Mouse (Mus musculus): ENCODE results near the gene Atp8b5.
A peak's percentile ranks its signal among the peaks of the same experiment; 100 is the strongest.

Atp8b5 gene

DNA sequence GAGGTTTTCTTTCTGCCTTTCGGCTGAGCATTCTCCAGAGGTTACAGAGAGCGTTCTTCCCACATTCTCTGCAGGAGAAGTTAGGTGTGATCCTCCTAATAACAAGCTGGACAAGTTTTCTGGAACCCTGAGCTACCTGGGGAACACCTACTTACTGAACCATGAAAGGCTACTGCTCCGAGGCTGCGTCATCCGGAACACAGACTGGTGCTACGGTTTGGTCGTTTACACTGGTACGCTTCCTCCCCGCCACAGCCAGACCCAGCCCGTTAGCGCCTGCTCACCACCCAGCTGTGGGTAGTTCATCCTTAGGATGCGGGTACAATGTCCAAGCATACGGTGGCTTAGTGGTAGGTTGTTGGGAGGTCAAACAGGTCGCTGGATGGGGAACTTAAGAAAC, 55.4 kb downstream of the Atp8b5 start:
- no peak for DNase-seq (ENCODE audit: low spot score)

- DNase-seq (ENCODE audit: low spot score), result no peak
Measured at GRCm38 (mm10) chr4:43327118-43327517, 60.2 kb downstream of the Atp8b5 start.

- DNase-seq (ENCODE audit: low spot score), result no peak
Measured at GRCm38 (mm10) chr4:43334771-43335170, 67.8 kb downstream of the Atp8b5 start.

GRCm38 (mm10) chr4:43336176-43336575, 69.2 kb downstream of the Atp8b5 start:
- no peak for DNase-seq (ENCODE audit: low spot score)

- DNase-seq (ENCODE audit: low spot score), result no peak
Measured at GRCm38 (mm10) chr4:43340096-43340804, 73.3 kb downstream of the Atp8b5 start.

DNA sequence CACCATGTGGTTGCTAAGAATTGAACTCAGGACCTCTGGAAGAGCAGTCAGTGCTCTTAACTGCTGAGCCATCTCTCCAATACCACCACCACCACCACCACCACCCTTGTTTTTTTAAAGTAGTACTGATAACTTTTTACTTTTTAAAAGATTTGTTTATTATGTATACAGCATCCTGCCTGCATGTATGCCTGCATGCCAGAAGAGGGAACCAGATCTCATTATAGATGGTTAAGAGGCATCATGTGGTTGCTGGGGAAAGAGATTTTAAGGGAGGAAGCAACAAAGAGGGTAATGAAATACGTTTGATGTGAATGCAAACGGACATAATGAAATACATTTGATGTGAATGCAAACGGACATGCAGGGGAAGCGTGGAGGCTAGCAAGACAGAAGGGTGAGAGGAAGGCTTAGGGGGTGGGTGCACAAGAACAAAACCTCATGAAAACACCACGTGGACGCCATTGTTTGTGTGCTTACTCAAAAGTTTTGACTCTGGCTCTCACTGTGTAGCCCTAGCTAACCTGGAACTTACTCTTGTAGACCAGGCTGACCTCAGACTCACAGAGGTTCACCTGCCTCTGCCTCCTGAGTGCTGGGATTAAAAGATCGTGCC, 74.4 kb downstream of the Atp8b5 start:
- no peak for DNase-seq (ENCODE audit: low spot score)

GRCm38 (mm10) chr4:43342443-43342842, 75.5 kb downstream of the Atp8b5 start:
- DNase-seq (ENCODE audit: low spot score), result no peak

DNA sequence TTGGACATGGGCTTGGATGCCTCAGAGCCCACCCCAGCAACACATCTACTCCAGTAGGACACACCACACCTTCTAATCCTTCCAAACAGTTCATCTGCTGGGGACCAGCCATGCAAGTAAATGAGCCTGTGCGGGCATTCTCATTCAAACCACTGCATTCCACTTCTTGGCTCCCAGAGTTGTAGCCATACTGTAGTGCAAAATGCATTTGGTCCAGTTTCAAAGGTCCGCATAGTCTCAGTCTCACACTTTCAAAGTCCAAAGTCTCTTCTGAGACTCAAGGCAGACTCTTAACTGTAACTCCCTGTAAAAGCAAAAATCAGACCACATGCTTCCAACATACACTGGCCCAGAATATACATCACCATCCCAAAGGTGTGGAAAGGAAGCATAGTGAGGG, 78.0 kb downstream of the Atp8b5 start:
- no peak for DNase-seq (ENCODE audit: low spot score)

- no peak for DNase-seq (ENCODE audit: low spot score)
Measured at GRCm38 (mm10) chr4:43349206-43349605, 82.2 kb downstream of the Atp8b5 start.

DNA sequence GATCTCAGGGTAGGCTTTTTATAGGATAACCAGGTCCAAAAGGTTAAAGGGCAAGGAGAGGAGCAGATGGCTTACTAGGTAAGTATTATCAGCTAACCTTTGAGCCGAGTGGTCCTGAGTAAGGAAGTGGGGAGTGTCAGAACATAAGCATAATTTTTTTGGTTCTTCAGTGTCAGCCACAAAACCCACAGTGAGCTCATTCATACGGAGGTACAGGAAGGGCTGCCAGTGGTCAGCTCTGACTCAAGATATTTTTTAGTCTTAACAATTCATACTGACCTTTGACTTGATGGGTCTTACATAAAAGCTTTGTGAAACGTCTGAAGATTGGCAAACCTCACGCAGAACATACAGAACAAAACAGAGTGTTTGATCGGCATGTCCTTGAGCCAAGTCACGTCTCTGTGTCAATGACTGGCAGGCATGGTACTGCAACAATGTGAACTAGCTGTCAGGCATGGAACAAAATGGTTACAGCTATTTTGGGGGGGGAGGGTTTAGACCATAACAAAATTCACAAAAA, 83.1 kb downstream of the Atp8b5 start:
- DNase-seq (ENCODE audit: low spot score), result no peak

DNA sequence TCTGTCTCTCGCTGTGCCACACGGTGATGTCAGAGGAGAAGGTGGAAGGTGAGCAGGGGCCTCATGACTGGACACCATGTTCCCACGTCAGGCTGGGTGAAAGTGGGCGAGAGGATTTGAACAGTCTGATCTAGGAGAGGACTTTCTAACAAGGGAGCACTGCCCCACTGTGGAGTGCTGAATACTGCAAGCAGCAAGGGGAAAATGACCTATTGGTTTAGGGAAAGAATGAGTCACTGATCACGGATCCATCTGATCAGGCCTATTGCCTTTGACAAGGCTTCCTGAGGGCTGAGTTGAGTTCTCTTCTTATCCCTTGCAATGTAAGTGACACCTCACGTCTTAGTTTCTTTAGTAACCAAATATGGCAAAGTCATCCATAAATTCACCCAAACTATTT, 86.7 kb downstream of the Atp8b5 start:
- DNase-seq (ENCODE audit: low spot score), result no peak

- no peak for DNase-seq (ENCODE audit: low spot score)
Measured at GRCm38 (mm10) chr4:43364914-43365560, 98.1 kb downstream of the Atp8b5 start.

DNA sequence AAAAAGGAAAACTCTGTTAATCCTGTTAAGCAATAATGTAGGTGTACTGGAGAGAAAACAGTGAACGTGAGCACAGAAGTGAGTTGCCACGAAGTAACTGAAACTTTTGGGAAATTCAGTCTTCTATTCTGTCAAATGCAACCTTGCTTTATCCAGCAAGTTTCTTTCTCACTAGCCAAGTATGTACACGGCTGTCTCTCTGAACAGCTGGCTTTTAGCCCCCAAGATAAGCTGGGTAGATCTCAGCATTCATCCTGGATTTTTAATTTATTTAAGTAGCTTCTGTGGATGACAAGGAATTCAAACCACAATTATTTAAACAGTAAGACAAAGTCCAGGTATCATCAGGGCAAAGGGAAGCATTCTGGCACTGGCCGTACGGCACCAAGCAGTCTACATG, 100.3 kb downstream of the Atp8b5 start:
- no peak for DNase-seq (ENCODE audit: low spot score)

DNA sequence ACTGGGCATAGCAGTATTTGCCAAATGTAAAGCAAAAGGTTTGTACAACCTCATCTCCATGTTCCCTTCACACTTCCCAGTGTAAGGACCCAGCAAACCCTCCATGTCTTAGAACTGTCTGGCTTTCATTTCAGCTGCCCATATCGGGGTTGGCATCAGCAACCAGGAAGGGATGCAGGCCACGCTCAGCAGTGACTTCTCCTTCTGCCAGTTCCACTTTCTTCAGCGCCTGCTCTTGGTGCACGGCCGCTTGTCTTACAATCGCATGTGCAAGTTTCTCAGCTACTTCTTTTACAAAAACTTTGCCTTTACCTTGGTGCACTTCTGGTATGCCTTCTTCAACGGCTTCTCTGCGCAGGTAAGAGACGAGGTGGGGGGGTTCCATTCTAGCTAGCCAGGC, 100.8 kb downstream of the Atp8b5 start:
- no peak for DNase-seq (ENCODE audit: low spot score)

DNA sequence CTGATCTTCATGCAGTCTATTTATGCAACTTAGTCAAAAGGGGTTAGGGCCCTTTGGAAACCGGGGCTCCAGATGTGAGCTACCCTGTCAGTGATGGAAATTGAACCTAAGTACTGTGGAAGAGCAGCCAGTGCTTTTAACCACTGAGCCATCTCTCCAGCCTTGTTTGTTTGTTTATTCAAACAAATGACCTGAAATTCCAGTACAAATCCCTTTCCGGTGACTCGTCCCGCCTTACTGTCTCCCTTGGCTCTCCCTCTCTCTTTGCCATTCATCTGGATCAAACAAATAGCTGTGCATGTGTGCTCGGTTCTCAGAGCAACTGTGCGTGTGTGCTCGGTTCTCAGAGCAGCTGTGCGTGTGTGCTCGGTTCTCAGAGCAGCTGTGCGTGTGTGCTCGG, 104.4 kb downstream of the Atp8b5 start:
- DNase-seq (ENCODE audit: low spot score), result no peak

DNA sequence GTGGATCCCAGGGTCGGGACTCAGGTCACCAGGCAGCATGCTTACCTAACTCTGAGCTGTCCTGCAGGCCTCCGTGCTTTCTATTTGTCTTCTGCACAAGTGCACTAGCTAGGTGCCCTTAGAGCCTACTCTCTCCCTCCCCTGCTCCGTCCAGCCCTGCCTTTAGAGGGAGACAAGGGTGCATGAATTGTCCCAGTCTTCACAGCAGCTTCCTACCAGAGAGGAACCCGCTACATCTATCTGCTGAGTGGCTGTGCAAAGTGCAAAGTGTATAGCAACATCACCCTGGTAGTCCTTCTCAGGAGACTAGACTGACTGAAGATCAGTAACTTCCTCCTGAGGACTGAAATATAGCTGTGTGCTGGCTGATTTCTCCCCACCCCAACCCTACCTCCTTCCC, 105.2 kb downstream of the Atp8b5 start:
- DNase-seq (ENCODE audit: low spot score), result no peak

GRCm38 (mm10) chr4:43374266-43374665, 107.3 kb downstream of the Atp8b5 start:
- DNase-seq (ENCODE audit: low spot score), result no peak

DNA sequence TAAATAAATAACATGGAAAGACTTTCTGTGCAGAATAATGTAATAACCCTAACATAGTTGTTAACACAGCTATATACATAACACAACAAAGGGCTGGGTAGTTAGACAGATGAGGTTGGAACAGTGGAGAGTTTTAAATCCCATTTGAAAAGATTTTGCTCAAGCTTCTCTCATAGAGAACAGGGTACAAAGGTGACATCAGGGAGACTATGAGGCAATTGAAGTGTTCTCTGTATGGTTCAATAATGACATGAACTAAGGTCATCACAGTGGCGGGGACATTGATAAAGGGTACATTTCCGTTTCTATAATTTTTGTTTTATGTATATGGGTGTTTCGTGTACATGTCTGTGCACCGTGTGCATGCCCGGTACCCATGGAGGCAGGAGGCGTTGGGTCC, 112.6 kb downstream of the Atp8b5 start:
- DNase-seq (ENCODE audit: low spot score), result no peak

DNA sequence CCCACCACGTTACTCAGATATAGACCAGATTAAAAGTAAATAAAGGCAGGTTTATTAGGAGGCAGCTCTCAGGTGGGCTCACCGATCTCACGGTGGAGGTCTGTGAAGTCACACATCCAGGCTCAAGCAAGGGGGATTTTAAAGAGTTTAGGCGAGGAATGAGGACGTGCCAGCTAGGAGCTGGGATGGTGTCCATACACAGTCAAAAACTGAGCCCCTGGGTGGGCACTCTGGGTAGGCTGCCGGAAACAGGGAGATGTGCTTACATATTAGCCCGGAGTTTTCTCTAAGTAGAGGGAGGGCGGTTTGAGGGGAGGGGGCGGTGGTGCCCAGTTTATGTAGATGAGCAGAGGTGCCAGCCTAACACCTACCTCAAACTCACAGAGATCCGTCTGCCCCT, 114.0 kb downstream of the Atp8b5 start:
- no peak for DNase-seq (ENCODE audit: low spot score)

GRCm38 (mm10) chr4:43381408-43382154, 114.6 kb downstream of the Atp8b5 start, which contains the start of gene Rusc2:
Gene Rusc2, plus strand, starts transcription at chr4:43381979.
- DNase-seq (ENCODE audit: low spot score), result peak; percentile 89

GRCm38 (mm10) chr4:43382155-43383020, 115.4 kb downstream of the Atp8b5 start:
- DNase-seq (ENCODE audit: low spot score), result no peak
